Mouse (Mus musculus): ENCODE data around the gene Gm9611. TPM values are rescaled to one million over a fixed set of nuclear protein-coding genes. Genes with fewer than 3 reads are reported as not detected.

Gene Gm9611
- total RNA-seq (2023): not detected

GRCm38 (mm10) chr14:42297258-42297657 is at the start of gene Gm9611:
Gm9611 (minus strand) TSS chr14:42297358.

GRCm38 (mm10) chr14:42309910-42310309 is 12.8 kb upstream of the Gm9611 start, which contains the start of gene Gm7995:
Gm7995 (plus strand) TSS chr14:42310210.

GRCm38 (mm10) chr14:42259948-42260347 is 37.2 kb downstream of the Gm9611 start, which contains the start of gene Gm17026:
Gm17026 (minus strand) TSS chr14:42260048.

Other genes starting within 250 kb of the Gm9611 start
- not detected for gene Gm7951, start 180.0 kb downstream of the Gm9611 start, total RNA-seq (2023)
- not detected for gene Gm17027, start 134.7 kb downstream of the Gm9611 start, total RNA-seq (2023)
- gene Gm3573, start 106.6 kb downstream of the Gm9611 start, total RNA-seq (2023): not detected
- not detected for gene Gm17026, start 37.3 kb downstream of the Gm9611 start, total RNA-seq (2023)
- not detected for gene Gm7995, start 12.9 kb upstream of the Gm9611 start, total RNA-seq (2023)
- not detected for gene Gm8005, start 142.3 kb upstream of the Gm9611 start, total RNA-seq (2023)
- not detected for gene Gm8011, start 166.5 kb upstream of the Gm9611 start, total RNA-seq (2023)
- gene Gm8020, start 205.0 kb upstream of the Gm9611 start, total RNA-seq (2023): not detected
- gene Gm8024, start 226.9 kb upstream of the Gm9611 start, total RNA-seq (2023): not detected

Measured in CD8-positive naive resting alpha-beta T cell, adult 57 days (primary cell).